Mouse (Mus musculus): ENCODE data around the gene Kif1bp. TPM values are rescaled to one million over a fixed set of nuclear protein-coding genes. Genes with fewer than 3 reads are reported as not detected.

Kif1bp gene
- polyA plus RNA-seq, 1 experiment, result 71.8 TPM

Other genes starting within 250 kb of the Kif1bp start
- 59.0 and 98.8 TPM in 2 replicates for gene Hk1, start 198.5 kb downstream of the Kif1bp start, polyA plus RNA-seq (2012; rRNA removed)
- 0.39 and 0.52 TPM in 2 replicates for gene Hkdc1, start 156.0 kb downstream of the Kif1bp start, polyA plus RNA-seq (2012; rRNA removed)
- gene 4930507D05Rik, start 129.0 kb downstream of the Kif1bp start, polyA plus RNA-seq (2012; rRNA removed), result 0.95 and 0.97 TPM in 2 replicates
- gene Supv3l1, start 128.7 kb downstream of the Kif1bp start, polyA plus RNA-seq (2012; rRNA removed), result 28.3 and 29.9 TPM in 2 replicates
- 24.6 and 28.0 TPM in 2 replicates for gene Vps26a, start 91.7 kb downstream of the Kif1bp start, polyA plus RNA-seq (2012; rRNA removed)
- 3.1 and 3.6 TPM in 2 replicates for gene Srgn, start 51.0 kb downstream of the Kif1bp start, polyA plus RNA-seq (2012; rRNA removed)
- gene Ddx21, start 23.8 kb upstream of the Kif1bp start, polyA plus RNA-seq (2012; rRNA removed), result 39.6 and 42.1 TPM in 2 replicates
- gene Ddx50, start 72.8 kb upstream of the Kif1bp start, polyA plus RNA-seq (2012; rRNA removed), result 63.0 and 66.6 TPM in 2 replicates
- 1.8 and 4.1 TPM in 2 replicates for gene Stox1, start 147.7 kb upstream of the Kif1bp start, polyA plus RNA-seq (2012; rRNA removed)
- 87.2 and 95.7 TPM in 2 replicates for gene Ccar1, start 213.8 kb upstream of the Kif1bp start, polyA plus RNA-seq (2012; rRNA removed)